Mouse (Mus musculus): ENCODE data around the gene Magix. TPM values are rescaled to one million over a fixed set of nuclear protein-coding genes. Genes with fewer than 3 reads are reported as not detected.
A peak's percentile ranks its signal among the peaks of the same experiment; 100 is the strongest.

The Magix gene
- polyA plus RNA-seq, 1 experiment: not detected

- no peak for TF ChIP-seq FLI1 (IDR thresholded peaks at IDR 0.05; ENCODE audit: low read length)
- TF ChIP-seq GATA1 (IDR thresholded peaks at IDR 0.05; ENCODE audit: borderline replicate concordance, low read length): no peak
- Histone ChIP-seq H3K27me3 (replicated peaks) (no peaks in the 10 kb centered on the region), H3K4me1 (peaks cover 15% of the 10 kb centered on the region), H3K9me3 (no peaks in the 10 kb centered on the region), H3K4me3 (replicated peaks) (peak within 1 kb of the TSS; percentile 92), H3K36me3 (replicated peaks; ENCODE audit: low read length) (peaks cover 35% of the 10 kb centered on the region)
Observed at GRCm38 (mm10) chrX:7696954-7697381, 15.9 kb upstream of the Magix start, which contains the start of gene Gpkow. Gpkow (plus strand) TSS chrX:7697131.

GRCm38 (mm10) chrX:7696520-7696919 is 15.5 kb upstream of the Magix start:
- Histone ChIP-seq H3K27me3 (replicated peaks) (no peaks in the 10 kb centered on the region), H3K9me3 (no peaks in the 10 kb centered on the region), H3K36me3 (replicated peaks; ENCODE audit: low read length) (peaks cover 30% of the 10 kb centered on the region), H3K4me1 (peaks cover 15% of the 10 kb centered on the region), H3K4me3 (replicated peaks) (peak overlapping the region; percentile 92)
- no peak for TF ChIP-seq GATA1 (IDR thresholded peaks at IDR 0.05; ENCODE audit: borderline replicate concordance, low read length)
- TF ChIP-seq FLI1 (IDR thresholded peaks at IDR 0.05; ENCODE audit: low read length): no peak

- TF ChIP-seq FLI1 (IDR thresholded peaks at IDR 0.05; ENCODE audit: low read length): no peak
- no peak for TF ChIP-seq GATA1 (IDR thresholded peaks at IDR 0.05; ENCODE audit: borderline replicate concordance, low read length)
- peaks cover 7% of the 10 kb centered on the region for H3K27me3 ChIP-seq (replicated peaks)
- H3K36me3 ChIP-seq (replicated peaks; ENCODE audit: low read length): no peaks in the 10 kb centered on the region
- peaks cover 3% of the 10 kb centered on the region; the same call in 1 of the 2 replicates for H3K4me1 ChIP-seq
- H3K9me3 ChIP-seq: no peaks in the 10 kb centered on the region
- no peak overlapping the region for H3K4me3 ChIP-seq (replicated peaks)
Observed at GRCm38 (mm10) chrX:7692862-7693261, 11.8 kb upstream of the Magix start.

GRCm38 (mm10) chrX:7690486-7690885 is 9.4 kb upstream of the Magix start:
- TF ChIP-seq GATA1 (IDR thresholded peaks at IDR 0.05; ENCODE audit: borderline replicate concordance, low read length) (no peak), FLI1 (IDR thresholded peaks at IDR 0.05; ENCODE audit: low read length) (no peak)
- Histone ChIP-seq H3K36me3 (replicated peaks; ENCODE audit: low read length) (no peaks in the 10 kb centered on the region), H3K4me1 (peaks cover 3% of the 10 kb centered on the region; the same call in 1 of the 2 replicates), H3K4me3 (replicated peaks) (no peak overlapping the region), H3K27me3 (replicated peaks) (peaks cover 17% of the 10 kb centered on the region), H3K9me3 (no peaks in the 10 kb centered on the region)

- H3K27me3 ChIP-seq (replicated peaks): peaks cover 21% of the 10 kb centered on the region
- TF ChIP-seq GATA1 (IDR thresholded peaks at IDR 0.05; ENCODE audit: borderline replicate concordance, low read length): no peak
- TF ChIP-seq FLI1 (IDR thresholded peaks at IDR 0.05; ENCODE audit: low read length): no peak
- no peaks in the 10 kb centered on the region for H3K4me1 ChIP-seq
- H3K4me3 ChIP-seq (replicated peaks): no peak overlapping the region
- H3K9me3 ChIP-seq: no peaks in the 10 kb centered on the region
- H3K36me3 ChIP-seq (replicated peaks; ENCODE audit: low read length): no peaks in the 10 kb centered on the region
Observed at GRCm38 (mm10) chrX:7688321-7688720, 7.3 kb upstream of the Magix start.

- Histone ChIP-seq H3K4me1 (peaks cover 6% of the 10 kb centered on the region; the same call in 1 of the 2 replicates), H3K4me3 (replicated peaks) (peak overlapping the region; percentile 89), H3K9me3 (no peaks in the 10 kb centered on the region), H3K36me3 (replicated peaks; ENCODE audit: low read length) (no peaks in the 10 kb centered on the region), H3K27me3 (replicated peaks) (peaks cover 17% of the 10 kb centered on the region)
- no peak for TF ChIP-seq GATA1 (IDR thresholded peaks at IDR 0.05; ENCODE audit: borderline replicate concordance, low read length)
- no peak for TF ChIP-seq FLI1 (IDR thresholded peaks at IDR 0.05; ENCODE audit: low read length)
Observed at GRCm38 (mm10) chrX:7680057-7680412, 1.0 kb downstream of the Magix start.

GRCm38 (mm10) chrX:7679405-7680056 is 1.5 kb downstream of the Magix start:
- TF ChIP-seq FLI1 (IDR thresholded peaks at IDR 0.05; ENCODE audit: low read length): no peak
- TF ChIP-seq GATA1 (IDR thresholded peaks at IDR 0.05; ENCODE audit: borderline replicate concordance, low read length): no peak
- H3K27me3 ChIP-seq (replicated peaks): peaks cover 21% of the 10 kb centered on the region
- H3K4me1 ChIP-seq: peaks cover 11% of the 10 kb centered on the region
- peak overlapping the region; percentile 89 for H3K4me3 ChIP-seq (replicated peaks)
- H3K36me3 ChIP-seq (replicated peaks; ENCODE audit: low read length): no peaks in the 10 kb centered on the region
- no peaks in the 10 kb centered on the region for H3K9me3 ChIP-seq

- H3K4me1 ChIP-seq: peaks cover 17% of the 10 kb centered on the region
- no peak for TF ChIP-seq FLI1 (IDR thresholded peaks at IDR 0.05; ENCODE audit: low read length)
- TF ChIP-seq GATA1 (IDR thresholded peaks at IDR 0.05; ENCODE audit: borderline replicate concordance, low read length): no peak
- no peaks in the 10 kb centered on the region for H3K36me3 ChIP-seq (replicated peaks; ENCODE audit: low read length)
- no peaks in the 10 kb centered on the region for H3K9me3 ChIP-seq
- no peak overlapping the region for H3K4me3 ChIP-seq (replicated peaks)
- peaks cover 21% of the 10 kb centered on the region for H3K27me3 ChIP-seq (replicated peaks)
Observed at GRCm38 (mm10) chrX:7678986-7679385, 2.1 kb downstream of the Magix start.

GRCm38 (mm10) chrX:7675001-7675380 is 6.1 kb downstream of the Magix start:
- no peaks in the 10 kb centered on the region for H3K36me3 ChIP-seq (replicated peaks; ENCODE audit: low read length)
- no peak overlapping the region for H3K4me3 ChIP-seq (replicated peaks)
- H3K9me3 ChIP-seq: no peaks in the 10 kb centered on the region; the same call in 1 of the 2 replicates
- peaks cover 37% of the 10 kb centered on the region for H3K4me1 ChIP-seq
- H3K27me3 ChIP-seq (replicated peaks): peaks cover 32% of the 10 kb centered on the region
- no peak for TF ChIP-seq FLI1 (IDR thresholded peaks at IDR 0.05; ENCODE audit: low read length)
- no peak for TF ChIP-seq GATA1 (IDR thresholded peaks at IDR 0.05; ENCODE audit: borderline replicate concordance, low read length)

- peaks cover 35% of the 10 kb centered on the region for H3K4me1 ChIP-seq
- peaks cover 32% of the 10 kb centered on the region for H3K27me3 ChIP-seq (replicated peaks)
- H3K4me3 ChIP-seq (replicated peaks): peak overlapping the region; percentile 85
- H3K36me3 ChIP-seq (replicated peaks; ENCODE audit: low read length): no peaks in the 10 kb centered on the region
- H3K9me3 ChIP-seq: no peaks in the 10 kb centered on the region; the same call in 1 of the 2 replicates
- TF ChIP-seq FLI1 (IDR thresholded peaks at IDR 0.05; ENCODE audit: low read length): no peak
- TF ChIP-seq GATA1 (IDR thresholded peaks at IDR 0.05; ENCODE audit: borderline replicate concordance, low read length): no peak
Observed at GRCm38 (mm10) chrX:7674284-7675000, 6.6 kb downstream of the Magix start.

Data from megakaryocyte, embryonic 14.5 days (primary cell).